Mouse (Mus musculus): Measurements from ENCODE around the gene Slc12a6. TPM values are rescaled to one million over a fixed set of nuclear protein-coding genes. Genes with fewer than 3 reads are reported as not detected.

Gene Slc12a6
- total RNA-seq, 2 experiments from 2014 or later, result 32.1 to 36.1 TPM

DNA sequence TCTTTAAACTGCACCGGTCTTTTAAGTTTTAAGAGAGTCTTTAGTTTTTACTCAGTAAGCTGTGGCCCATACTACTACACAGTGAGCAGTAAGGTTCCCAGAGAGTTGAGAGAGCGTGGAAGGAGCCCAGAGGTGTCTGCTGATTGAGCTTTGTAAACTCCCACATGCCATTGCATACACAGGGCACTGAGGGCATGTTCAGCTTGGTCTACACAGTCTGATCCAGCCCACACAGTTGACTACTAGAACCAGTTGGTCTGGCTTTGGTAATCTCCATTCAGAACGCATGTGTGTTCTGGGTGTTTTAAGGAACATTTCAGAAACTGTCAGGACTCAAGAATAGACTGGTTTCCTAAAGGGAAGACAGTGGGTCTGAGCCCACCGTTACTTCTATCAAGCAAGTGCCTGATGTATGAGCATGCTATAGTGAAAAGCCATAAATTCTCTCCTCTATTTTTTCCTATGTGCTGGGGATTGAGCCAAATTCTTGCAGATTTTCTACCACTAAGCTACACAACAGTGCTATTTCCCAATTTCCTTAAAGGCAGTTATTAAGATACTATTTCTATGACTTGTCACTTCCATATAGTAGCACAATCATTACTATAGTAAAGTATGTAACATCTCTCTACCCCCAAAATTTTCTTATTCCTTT is 125.8 kb downstream of the Slc12a6 start:
- no peak for DNase-seq

GRCm38 (mm10) chr2:112392689-112393088 is 127.1 kb downstream of the Slc12a6 start:
- DNase-seq, result no peak

- DNase-seq, result no peak
These were observed 128.3 kb downstream of the Slc12a6 start for GRCm38 (mm10) chr2:112393958-112394357.

GRCm38 (mm10) chr2:112396649-112397048 is 131.0 kb downstream of the Slc12a6 start:
- no peak for DNase-seq

DNA sequence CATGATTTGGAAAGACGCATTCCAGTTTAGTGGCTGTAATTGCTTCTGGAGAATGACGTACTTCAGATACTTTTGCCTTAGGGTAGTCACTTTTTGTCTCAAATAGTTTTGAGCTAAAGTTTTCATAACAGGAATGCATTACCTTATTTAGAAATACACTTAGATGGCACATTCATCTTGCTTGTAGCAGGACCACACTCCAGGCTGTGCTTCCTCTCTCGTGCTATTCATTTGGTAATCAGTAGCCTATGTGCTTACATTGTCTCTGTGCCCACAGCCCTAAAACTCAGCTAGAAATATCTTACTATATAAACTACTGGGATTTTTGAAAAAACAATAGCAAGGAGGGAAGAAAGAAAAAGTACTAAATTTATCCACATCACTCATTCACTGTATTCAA is 141.4 kb downstream of the Slc12a6 start:
- DNase-seq, result no peak

Other genes starting within 250 kb of the Slc12a6 start
- not detected for gene Olfr1311, start 241.4 kb upstream of the Slc12a6 start, total RNA-seq (2021)
- not detected for gene Olfr1312, start 215.6 kb upstream of the Slc12a6 start, total RNA-seq (2021)
- not detected for gene Olfr1313, start 188.0 kb upstream of the Slc12a6 start, total RNA-seq (2021)
- gene Olfr1314, start 169.0 kb upstream of the Slc12a6 start, total RNA-seq (2021), result not detected
- not detected for gene Olfr1315-ps1, start 150.4 kb upstream of the Slc12a6 start, total RNA-seq (2021)
- not detected for gene Olfr1316, start 130.8 kb upstream of the Slc12a6 start, total RNA-seq (2021)
- not detected for gene Olfr1317, start 125.5 kb upstream of the Slc12a6 start, total RNA-seq (2021)
- gene Olfr1318, start 111.6 kb upstream of the Slc12a6 start, total RNA-seq (2021), result not detected
- gene Lpcat4, start 26.4 kb upstream of the Slc12a6 start, total RNA-seq (2021), result 1 to 10 TPM; 2.8 to 5.9 TPM
- not detected for gene Nutm1, start 6.5 kb upstream of the Slc12a6 start, total RNA-seq (2021)
- gene Nop10, start 3.9 kb upstream of the Slc12a6 start, total RNA-seq (2021), result 100 to 1,000 TPM; 112 to 150 TPM
- under 1 TPM in 1 of 2 experiments, not detected in 1; 0.26 TPM for gene Gm21985, start 489 bp downstream of the Slc12a6 start, total RNA-seq (2021)
- 10 to 100 TPM; 91.4 to 92.6 TPM for gene Emc4, start 102.2 kb downstream of the Slc12a6 start, total RNA-seq (2021)
- gene Katnbl1, start 113.4 kb downstream of the Slc12a6 start, total RNA-seq (2021), result 10 to 100 TPM; 11.2 to 12.5 TPM
- 10 to 100 TPM; 32.8 to 35.5 TPM for gene Emc7, start 189.2 kb downstream of the Slc12a6 start, total RNA-seq (2021)
- gene Chrm5, start 214.9 kb downstream of the Slc12a6 start, total RNA-seq (2021), result not detected
- 10 to 100 TPM; 17.5 to 20.5 TPM for gene Aven, start 227.1 kb downstream of the Slc12a6 start, total RNA-seq (2021)